Mouse (Mus musculus): Measurements from ENCODE around the gene Wnk2.

GRCm38 (mm10) chr13:49187288-49188218, 39.7 kb upstream of the Wnk2 start, which contains the start of gene Ninj1:
- TF ChIP-seq CTCF (IDR thresholded peaks at IDR 0.05) (0 out of 2 replicates have a peak, but pooled peaks have one; percentile 1), EP300 (IDR thresholded peaks at IDR 0.05) (no peak)

All from lung, postnatal 0 days (tissue).